Mouse (Mus musculus) gastrocnemius, adult 2 months (tissue): ENCODE measurements around the gene P4ha1. TPM values are rescaled to one million over a fixed set of nuclear protein-coding genes. Genes with fewer than 3 reads are reported as not detected.
A peak's percentile ranks its signal among the peaks of the same experiment; 100 is the strongest.

Source experiments
- DNase-seq: peaks from one replicate; pipeline ENCODE4 v3.0.0; 2022
- H3K27ac ChIP-seq: fragments of 200-600 bp; 2 replicates; pipeline ENCODE4 v1.8.1; 2022; ENCODE audit warnings: mild to moderate bottlenecking
- H3K4me3 ChIP-seq: fragments of 200-600 bp; 2 replicates; pipeline ENCODE4 v1.8.1; 2022; ENCODE audit warnings: mild to moderate bottlenecking, moderate library complexity
- CTCF ChIP-seq: fragments of 200-600 bp; IDR thresholded peaks from 2 replicates; pipeline ENCODE4 v1.8.1; 2022; ENCODE audit warnings: antibody characterized with exemption, mild to moderate bottlenecking, moderate library complexity
- intact Hi-C: fragments of 180-260 bp; cut with DNase I; formaldehyde crosslinking; loops from one replicate; pipeline ENCODE4 v1.15.1; 2025
- long read RNA-seq, 2 experiments: library from polyadenylated mRNA; stranded (forward); transcript quantifications; one replicate each; pipeline ENCODE4 v2.0.0; 2021
- total RNA-seq, 2 experiments: library from RNA; stranded (reverse); gene quantifications; 2 replicates each; pipeline ENCODE4 v1.2.3; 2021

P4ha1 gene
- 10 to 100 TPM; 32.5 to 49.8 TPM for total RNA-seq
- long read RNA-seq, experiment 1, full-length matches to known transcripts, result 54 of 57 reads
- long read RNA-seq, experiment 1, partial matches to known transcripts, result 3 of 57 reads
- long read RNA-seq, experiment 1, other reads (novel, unspliced or antisense), result 0 of 57 reads
- long read RNA-seq, experiment 2, full-length matches to known transcripts, result 24 of 29 reads
- long read RNA-seq, experiment 2, partial matches to known transcripts, result 3 of 29 reads
- long read RNA-seq, experiment 2, other reads (novel, unspliced or antisense), result 2 of 29 reads

DNA sequence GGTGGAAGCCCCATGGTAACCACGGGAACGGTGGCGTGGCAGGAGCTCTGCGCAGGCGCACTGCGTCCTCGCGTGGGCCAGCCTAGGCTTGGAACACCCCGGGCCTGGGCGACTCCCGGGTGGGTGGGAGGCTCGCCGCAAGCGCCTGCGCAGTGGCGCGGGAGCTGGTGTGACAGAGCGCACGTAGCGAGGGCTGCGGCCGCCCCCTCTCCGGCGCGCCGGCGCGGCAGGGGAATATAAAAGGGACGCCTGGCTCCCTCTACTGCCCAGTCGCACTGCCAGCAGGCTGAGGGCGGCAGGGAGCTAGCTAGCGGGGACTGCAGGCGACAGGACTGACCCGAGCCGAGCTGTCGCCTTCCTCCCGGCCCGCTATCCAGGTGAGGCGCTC is at the start of gene P4ha1:
TSS of gene P4ha1 (plus strand) at position 197 of the 388 bp plus-strand sequence.
- peak within 1 kb of the TSS; percentile 84 for H3K4me3 ChIP-seq
- DNase-seq, result peak; percentile 100
- peak; percentile 84 for TF ChIP-seq CTCF
- peak within 1 kb of the TSS; percentile 99 for H3K27ac ChIP-seq
- intact Hi-C loops, result no loop called here

DNA sequence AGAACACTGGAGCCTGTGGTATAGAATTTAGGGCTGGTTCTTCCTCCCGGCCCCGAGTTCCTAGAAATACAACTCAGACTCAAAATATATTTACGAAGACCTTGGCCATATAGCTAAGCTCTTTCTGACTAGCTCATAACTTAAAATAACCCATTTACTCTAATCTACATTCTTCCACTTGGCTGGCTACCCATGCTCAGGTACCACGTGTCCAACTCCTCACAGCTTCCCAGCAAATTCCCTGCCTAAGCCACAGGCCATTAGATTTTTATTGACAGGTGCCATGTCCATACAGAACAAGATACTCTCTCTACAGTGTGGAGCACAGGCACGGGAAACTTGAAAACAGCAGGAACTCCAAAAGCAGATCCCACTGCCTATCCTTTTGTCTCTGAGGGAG is 47.4 kb upstream of the P4ha1 start:
- intact Hi-C loops, result no loop called here
- Histone ChIP-seq H3K27ac (no peak overlapping the region), H3K4me3 (no peak overlapping the region)
- no peak for DNase-seq
- TF ChIP-seq CTCF, result no peak

- H3K4me3 ChIP-seq, result peak overlapping the region; percentile 46
- no peak overlapping the region for H3K27ac ChIP-seq
- TF ChIP-seq CTCF, result no peak
- intact Hi-C loops, result no loop called here
- DNase-seq, result no peak
Observed at GRCm38 (mm10) chr10:59277116-59277515, 46.0 kb upstream of the P4ha1 start.

- DNase-seq, result no peak
- no peak overlapping the region for H3K4me3 ChIP-seq
- TF ChIP-seq CTCF, result no peak
- intact Hi-C loops, result no loop called here
- no peak overlapping the region for H3K27ac ChIP-seq
Observed at GRCm38 (mm10) chr10:59277729-59278475, 45.2 kb upstream of the P4ha1 start.

DNA sequence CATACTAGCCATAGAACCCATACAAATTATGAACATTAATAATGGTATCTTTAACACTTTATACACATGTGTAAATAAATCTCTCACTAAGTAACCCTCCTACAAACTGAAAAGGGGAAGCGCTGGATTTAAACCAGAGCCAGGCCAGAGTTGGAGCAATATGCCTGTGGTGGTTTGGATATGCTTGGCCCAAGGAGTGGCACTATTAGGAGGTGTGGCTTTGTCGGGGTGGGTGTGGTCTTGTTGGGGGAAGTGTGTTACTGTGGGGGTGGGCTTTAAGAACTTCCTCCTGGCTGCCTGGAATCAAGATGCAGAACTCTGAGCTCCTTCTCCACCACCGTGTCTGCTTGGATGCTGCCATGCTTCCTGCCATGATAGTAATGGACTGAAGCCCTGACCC is 39.9 kb upstream of the P4ha1 start:
- TF ChIP-seq CTCF, result no peak
- Histone ChIP-seq H3K4me3 (no peak overlapping the region), H3K27ac (no peak overlapping the region)
- intact Hi-C loops, result no loop called here
- no peak for DNase-seq

GRCm38 (mm10) chr10:59283749-59284148 is 39.3 kb upstream of the P4ha1 start:
- H3K4me3 ChIP-seq, result no peak overlapping the region
- no peak for DNase-seq
- intact Hi-C loops, result no loop called here
- no peak for TF ChIP-seq CTCF
- H3K27ac ChIP-seq, result no peak overlapping the region

GRCm38 (mm10) chr10:59285530-59285929 is 37.6 kb upstream of the P4ha1 start:
- no peak for DNase-seq
- no peak for TF ChIP-seq CTCF
- Histone ChIP-seq H3K4me3 (no peak overlapping the region), H3K27ac (no peak overlapping the region)
- intact Hi-C loops, result no loop called here

DNA sequence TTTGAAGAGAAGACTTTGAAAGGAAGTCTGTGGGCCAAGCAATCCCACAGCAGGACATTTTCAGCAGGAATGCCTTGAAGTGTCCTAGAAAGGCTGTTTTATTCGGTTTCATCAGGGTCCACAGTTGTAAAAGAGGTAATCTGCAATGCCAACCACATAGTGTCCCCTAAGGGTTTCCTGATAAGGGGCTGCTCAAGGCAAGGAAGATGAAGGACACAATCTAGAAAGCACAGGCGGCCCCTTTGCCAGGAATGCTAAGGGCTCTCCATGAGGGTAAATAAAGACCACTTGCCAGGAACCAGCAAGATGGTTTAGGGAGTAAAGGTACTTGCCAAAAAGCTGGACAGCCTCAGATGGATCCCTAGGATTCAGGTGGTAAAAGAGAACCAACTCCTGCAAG is 35.8 kb upstream of the P4ha1 start:
- no peak for TF ChIP-seq CTCF
- Histone ChIP-seq H3K4me3 (no peak overlapping the region), H3K27ac (no peak overlapping the region)
- DNase-seq, result no peak
- intact Hi-C loops, result no loop called here

- H3K27ac ChIP-seq, result no peak overlapping the region
- H3K4me3 ChIP-seq, result no peak overlapping the region
- intact Hi-C loops, result no loop called here
- DNase-seq, result no peak
- TF ChIP-seq CTCF, result no peak
Observed at GRCm38 (mm10) chr10:59287662-59288061, 35.4 kb upstream of the P4ha1 start.

DNA sequence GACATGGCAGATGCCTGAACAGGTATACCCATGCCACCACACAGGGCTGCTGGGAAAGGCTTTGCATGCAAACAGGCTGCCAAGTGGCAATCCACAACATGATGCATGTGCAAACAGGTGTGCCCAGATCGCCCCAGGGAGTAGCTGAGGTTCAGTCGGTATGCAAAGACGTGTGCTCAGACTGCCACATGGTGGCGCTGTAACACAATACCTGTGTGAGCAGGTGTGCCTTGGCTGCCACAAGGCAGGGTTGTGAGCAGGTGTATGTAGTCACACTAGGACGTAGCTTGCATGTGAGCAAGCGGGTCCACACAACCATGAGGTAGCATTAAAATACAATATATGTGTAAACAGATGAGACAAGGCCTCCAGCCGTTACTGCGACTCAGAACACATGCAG is 34.0 kb upstream of the P4ha1 start:
- TF ChIP-seq CTCF, result peak; percentile 53
- Histone ChIP-seq H3K4me3 (no peak overlapping the region), H3K27ac (no peak overlapping the region)
- DNase-seq, result no peak
- intact Hi-C loops, result no loop called here

DNA sequence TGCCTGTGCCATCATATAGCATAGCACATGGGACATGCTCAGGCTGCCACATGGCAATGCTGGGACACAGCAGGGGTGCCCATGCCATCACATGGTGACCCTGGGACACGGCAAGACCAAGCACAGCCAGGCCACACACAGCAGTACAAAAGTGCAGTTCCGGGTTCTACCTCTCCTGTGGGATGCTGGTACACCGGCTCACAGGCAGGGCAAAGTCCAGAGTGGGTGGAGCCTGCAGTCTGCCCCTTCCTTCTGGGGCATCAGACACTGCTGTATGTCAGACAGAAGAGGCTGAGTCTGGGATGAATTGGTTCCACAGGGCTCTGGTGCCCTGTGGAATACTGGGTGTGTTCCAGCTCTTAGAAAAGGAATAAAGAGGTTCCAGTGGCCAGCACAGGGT is 31.6 kb upstream of the P4ha1 start:
- DNase-seq, result no peak
- no peak for TF ChIP-seq CTCF
- intact Hi-C loops, result loop anchor here (5.0 kb wide), 1 partner anchor 479 kb away; the partner anchor contains the start of gene Sh3rf3
- Histone ChIP-seq H3K4me3 (no peak overlapping the region), H3K27ac (no peak overlapping the region)

- H3K27ac ChIP-seq, result no peak overlapping the region
- intact Hi-C loops, result loop anchor here (1.0 to 5.0 kb wide), 3 partner anchors 125 to 480 kb away; partner anchors contain the start of gene Sh3rf3
- H3K4me3 ChIP-seq, result no peak overlapping the region
- TF ChIP-seq CTCF, result no peak
- no peak for DNase-seq
Observed at GRCm38 (mm10) chr10:59292079-59292478, 31.0 kb upstream of the P4ha1 start.

DNA sequence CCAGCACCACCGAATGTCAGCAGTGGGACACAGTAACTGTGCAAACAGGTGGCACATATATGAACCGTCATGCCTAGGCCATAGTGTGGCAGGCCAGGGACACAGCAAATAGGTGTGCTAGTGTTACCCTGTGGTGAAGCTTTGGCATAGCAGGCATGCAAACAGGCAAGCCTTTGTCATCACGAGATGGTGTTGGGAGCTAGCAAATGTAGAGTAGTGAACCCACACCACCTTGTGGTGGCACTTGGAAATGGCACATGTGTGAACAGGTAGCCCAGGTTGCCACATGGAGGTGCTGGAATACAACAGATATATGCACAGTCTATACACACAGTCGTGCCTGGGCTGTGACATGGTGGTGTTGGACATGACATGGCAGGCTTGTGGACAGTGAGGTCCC is 30.5 kb upstream of the P4ha1 start:
- DNase-seq, result peak; percentile 71
- intact Hi-C loops, result loop anchor here (1.0 to 5.0 kb wide), 3 partner anchors 125 to 480 kb away; partner anchors contain the start of gene Sh3rf3
- H3K4me3 ChIP-seq, result no peak overlapping the region
- TF ChIP-seq CTCF, result peak; percentile 83
- H3K27ac ChIP-seq, result no peak overlapping the region
